Mouse (Mus musculus): ENCODE measurements around the gene Olfr764-ps1.

- TF ChIP-seq CTCF (IDR thresholded peaks at IDR 0.05; ENCODE audit: control insufficient read depth, insufficient read depth, insufficient replicate concordance, low read depth, low read length) = no peak
- no peak for TF ChIP-seq POLR2A (IDR thresholded peaks at IDR 0.05; ENCODE audit: control insufficient read depth, low read depth, low read length)
Measured at GRCm38 (mm10) chr10:129028343-129028742, 11.4 kb downstream of the Olfr764-ps1 start.

Measured in testis, adult 2 months (tissue).